Mouse (Mus musculus): ENCODE data around the gene Exosc1. TPM values are rescaled to one million over a fixed set of nuclear protein-coding genes. Genes with fewer than 3 reads are reported as not detected.
A peak's percentile ranks its signal among the peaks of the same experiment; 100 is the strongest.

The Exosc1 gene
- polyA plus RNA-seq, 1 experiment from 2014 or later = 72.5 TPM

GRCm38 (mm10) chr19:41911178-41912073 lies 21.8 kb downstream of the Exosc1 start, which contains the start of gene Pgam1:
TSS of gene Pgam1 (plus strand) at chr19:41911923.
- no peaks in the 10 kb centered on the region for H3K27me3 ChIP-seq (replicated peaks)
- H3K4me3 ChIP-seq (replicated peaks) = peak within 1 kb of the TSS; percentile 81
- H3K4me2 ChIP-seq (replicated peaks) = peak within 1 kb of the TSS; percentile 79
- H3K4me1 ChIP-seq (replicated peaks) = peaks cover 21% of the 10 kb centered on the region
- H3K9me3 ChIP-seq = no peaks in the 10 kb centered on the region
- H3K9ac ChIP-seq = peak within 1 kb of the TSS; percentile 93
- peaks cover 8% of the 10 kb centered on the region for H3K36me3 ChIP-seq
- peak; percentile 94 for ATAC-seq
- H3K27ac ChIP-seq = peak within 1 kb of the TSS; percentile 94
- 5% methylated on average over 53 of the region's 54 CpGs for WGBS

- peak overlapping the region; percentile 94; the same call in 1 of the 2 replicates for H3K27ac ChIP-seq
These were observed 22.8 kb downstream of the Exosc1 start for GRCm38 (mm10) chr19:41910396-41910795.

GRCm38 (mm10) chr19:41908736-41909135 lies 24.5 kb downstream of the Exosc1 start:
- Histone ChIP-seq H3K9me3 (no peaks in the 10 kb centered on the region), H3K4me3 (replicated peaks) (no peak overlapping the region), H3K36me3 (no peaks in the 10 kb centered on the region), H3K4me2 (replicated peaks) (no peak overlapping the region), H3K9ac (no peak overlapping the region), H3K27me3 (replicated peaks) (no peaks in the 10 kb centered on the region), H3K27ac (no peak overlapping the region), H3K4me1 (replicated peaks) (peaks cover 18% of the 10 kb centered on the region)
- 85% methylated on average over 3 of the region's 3 CpGs for WGBS
- no peak for ATAC-seq

More at GRCm38 (mm10) chr19:41910396-41910795, 22.8 kb downstream of the Exosc1 start:
- no peak overlapping the region for H3K9ac ChIP-seq
- no peaks in the 10 kb centered on the region for H3K27me3 ChIP-seq (replicated peaks)
- WGBS = 81% methylated on average over 2 of the region's 2 CpGs
- ATAC-seq = no peak
- peaks cover 21% of the 10 kb centered on the region for H3K4me1 ChIP-seq (replicated peaks)
- no peak overlapping the region for H3K4me3 ChIP-seq (replicated peaks)
- H3K9me3 ChIP-seq = no peaks in the 10 kb centered on the region
- H3K36me3 ChIP-seq = no peaks in the 10 kb centered on the region
- H3K4me2 ChIP-seq (replicated peaks) = no peak overlapping the region

- no peaks in the 10 kb centered on the region for H3K36me3 ChIP-seq
- H3K4me1 ChIP-seq (replicated peaks) = peaks cover 13% of the 10 kb centered on the region
- H3K9me3 ChIP-seq = no peaks in the 10 kb centered on the region
- H3K4me3 ChIP-seq (replicated peaks) = no peak overlapping the region
- H3K9ac ChIP-seq = no peak overlapping the region
- WGBS = 31% methylated on average over 8 of the region's 8 CpGs
- H3K27ac ChIP-seq = no peak overlapping the region; the same call in 1 of the 2 replicates
- no peak for ATAC-seq
- H3K4me2 ChIP-seq (replicated peaks) = 0 out of 2 replicates have a peak overlapping the region, but pooled peaks have one; percentile 12
- no peaks in the 10 kb centered on the region for H3K27me3 ChIP-seq (replicated peaks)
These were observed 26.0 kb downstream of the Exosc1 start for GRCm38 (mm10) chr19:41907079-41907760.

GRCm38 (mm10) chr19:41906311-41907078 lies 26.7 kb downstream of the Exosc1 start:
- ATAC-seq = no peak
- H3K27me3 ChIP-seq (replicated peaks) = no peaks in the 10 kb centered on the region
- WGBS = 48% methylated on average over 6 of the region's 6 CpGs
- H3K36me3 ChIP-seq = no peaks in the 10 kb centered on the region
- H3K9me3 ChIP-seq = no peaks in the 10 kb centered on the region
- no peak overlapping the region for H3K4me2 ChIP-seq (replicated peaks)
- H3K4me1 ChIP-seq (replicated peaks) = peaks cover 13% of the 10 kb centered on the region
- H3K9ac ChIP-seq = no peak overlapping the region
- no peak overlapping the region for H3K27ac ChIP-seq
- no peak overlapping the region for H3K4me3 ChIP-seq (replicated peaks)

- no peak overlapping the region for H3K4me2 ChIP-seq (replicated peaks)
- no peak overlapping the region for H3K4me3 ChIP-seq (replicated peaks)
- no peaks in the 10 kb centered on the region for H3K9me3 ChIP-seq
- no peak for ATAC-seq
- peaks cover 13% of the 10 kb centered on the region for H3K4me1 ChIP-seq (replicated peaks)
- no peaks in the 10 kb centered on the region for H3K36me3 ChIP-seq
- no peaks in the 10 kb centered on the region for H3K27me3 ChIP-seq (replicated peaks)
- 91% methylated on average over 2 of the region's 2 CpGs for WGBS
- H3K9ac ChIP-seq = no peak overlapping the region
- no peak overlapping the region for H3K27ac ChIP-seq
These were observed 28.0 kb downstream of the Exosc1 start for GRCm38 (mm10) chr19:41905246-41905645.

GRCm38 (mm10) chr19:41902848-41903593 lies 30.2 kb downstream of the Exosc1 start:
- Histone ChIP-seq H3K4me1 (replicated peaks) (peaks cover 13% of the 10 kb centered on the region), H3K27ac (no peak overlapping the region), H3K36me3 (no peaks in the 10 kb centered on the region), H3K9ac (no peak overlapping the region), H3K9me3 (no peaks in the 10 kb centered on the region), H3K27me3 (replicated peaks) (no peaks in the 10 kb centered on the region), H3K4me2 (replicated peaks) (no peak overlapping the region), H3K4me3 (replicated peaks) (no peak overlapping the region)
- no peak for ATAC-seq
- 85% methylated on average over 10 of the region's 10 CpGs for WGBS

GRCm38 (mm10) chr19:41901696-41902095 lies 31.5 kb downstream of the Exosc1 start:
- WGBS = 37% methylated on average over 2 of the region's 2 CpGs
- ATAC-seq = no peak

GRCm38 (mm10) chr19:41900495-41901090 lies 32.6 kb downstream of the Exosc1 start:
- ATAC-seq = no peak
- Histone ChIP-seq H3K9ac (no peak overlapping the region), H3K27ac (no peak overlapping the region), H3K9me3 (no peaks in the 10 kb centered on the region), H3K4me2 (replicated peaks) (no peak overlapping the region), H3K4me3 (replicated peaks) (no peak overlapping the region), H3K36me3 (no peaks in the 10 kb centered on the region), H3K4me1 (replicated peaks) (no peaks in the 10 kb centered on the region), H3K27me3 (replicated peaks) (no peaks in the 10 kb centered on the region)
- 87% methylated on average over 8 of the region's 8 CpGs for WGBS

More at GRCm38 (mm10) chr19:41901696-41902095, 31.5 kb downstream of the Exosc1 start:
- no peaks in the 10 kb centered on the region for H3K36me3 ChIP-seq
- no peaks in the 10 kb centered on the region for H3K27me3 ChIP-seq (replicated peaks)
- 0 out of 2 replicates have a peak, but pooled peaks cover 2% of the 10 kb centered on the region for H3K4me1 ChIP-seq (replicated peaks)
- no peak overlapping the region for H3K4me2 ChIP-seq (replicated peaks)
- no peak overlapping the region for H3K9ac ChIP-seq
- no peaks in the 10 kb centered on the region for H3K9me3 ChIP-seq
- no peak overlapping the region for H3K4me3 ChIP-seq (replicated peaks)
- H3K27ac ChIP-seq = no peak overlapping the region

GRCm38 (mm10) chr19:41898860-41899259 lies 34.4 kb downstream of the Exosc1 start:
- no peak overlapping the region for H3K4me3 ChIP-seq (replicated peaks)
- H3K4me1 ChIP-seq (replicated peaks) = peaks cover 6% of the 10 kb centered on the region
- no peaks in the 10 kb centered on the region for H3K9me3 ChIP-seq
- H3K36me3 ChIP-seq = no peaks in the 10 kb centered on the region
- 56% methylated on average over 4 of the region's 4 CpGs for WGBS
- H3K4me2 ChIP-seq (replicated peaks) = no peak overlapping the region
- H3K27ac ChIP-seq = no peak overlapping the region
- no peaks in the 10 kb centered on the region for H3K27me3 ChIP-seq (replicated peaks)
- no peak overlapping the region for H3K9ac ChIP-seq
- no peak for ATAC-seq

GRCm38 (mm10) chr19:41896319-41896711 lies 36.9 kb downstream of the Exosc1 start:
- 15% methylated on average over 18 of the region's 18 CpGs for WGBS
- no peaks in the 10 kb centered on the region for H3K9me3 ChIP-seq
- ATAC-seq = peak; percentile 34
- no peak overlapping the region for H3K27ac ChIP-seq
- H3K4me1 ChIP-seq (replicated peaks) = peaks cover 6% of the 10 kb centered on the region
- H3K9ac ChIP-seq = peak overlapping the region; percentile 49
- H3K27me3 ChIP-seq (replicated peaks) = no peaks in the 10 kb centered on the region
- no peaks in the 10 kb centered on the region for H3K36me3 ChIP-seq
- H3K4me3 ChIP-seq (replicated peaks) = peak overlapping the region; percentile 81
- H3K4me2 ChIP-seq (replicated peaks) = peak overlapping the region; percentile 85
